Mouse (Mus musculus): ENCODE measurements around the gene Nav2.

GRCm38 (mm10) chr7:49012027-49012426 is 103.5 kb downstream of the Nav2 start:
- no peak for TF ChIP-seq EP300 (IDR thresholded peaks at IDR 0.05; ENCODE audit: insufficient read depth, low read depth, low read length)
- no peak for TF ChIP-seq CTCF (IDR thresholded peaks at IDR 0.05; ENCODE audit: low read depth, low read length)
- no peak for TF ChIP-seq POLR2A (IDR thresholded peaks at IDR 0.05; ENCODE audit: insufficient read depth, low read length)

Measured in ES-Bruce4 (cell line).